Mouse (Mus musculus) myocyte (in vitro differentiated cells): ENCODE data around the gene Gm43191. TPM values are rescaled to one million over a fixed set of nuclear protein-coding genes. Genes with fewer than 3 reads are reported as not detected.

Source experiments
- H3K27me3 ChIP-seq: one replicate; pipeline ENCODE4 v1.6.1; 2011; ENCODE audit not compliant: control insufficient read depth, insufficient read depth, insufficient read length
- H3K36me3 ChIP-seq: one replicate; pipeline ENCODE4 v1.6.1; 2011; ENCODE audit not compliant: control insufficient read depth, insufficient read depth
- H3K4me2 ChIP-seq: one replicate; pipeline ENCODE4 v1.6.1; 2011; ENCODE audit warnings: low read depth, control low read depth
- H3K4me3 ChIP-seq: one replicate; pipeline ENCODE4 v1.5.1; 2011; ENCODE audit warnings: mild to moderate bottlenecking, control low read depth, moderate library complexity
- H3K79me2 ChIP-seq: one replicate; pipeline ENCODE4 v1.6.1; 2011; ENCODE audit not compliant: control insufficient read depth, insufficient read depth
- H3ac ChIP-seq: one replicate; pipeline ENCODE4 v1.6.1; 2011; ENCODE audit not compliant: control insufficient read depth, insufficient read length
- CEBPB ChIP-seq: IDR thresholded peaks from 2 replicates; pipeline ENCODE4 v1.6.1; 2011; ENCODE audit warnings: mild to moderate bottlenecking, moderate library complexity; ENCODE audit not compliant: poor library complexity, insufficient read depth, severe bottlenecking
- E2F4 ChIP-seq: IDR thresholded peaks from one replicate; pipeline ENCODE4 v1.6.1; 2011; ENCODE audit warnings: mild to moderate bottlenecking, control low read depth, moderate library complexity; ENCODE audit not compliant: insufficient read depth
- MAX ChIP-seq: IDR thresholded peaks from one replicate; pipeline ENCODE4 v1.6.1; 2011; ENCODE audit warnings: low read depth, mild to moderate bottlenecking, control low read depth
- MYOD1 ChIP-seq, 3 experiments: IDR thresholded peaks; one replicate each; pipeline ENCODE4 v1.6.1; 2011; ENCODE audit warnings: control low read depth in 2 of 3, low read depth in 2 of 3, mild to moderate bottlenecking in 2 of 3, moderate library complexity in 1 of 3; ENCODE audit not compliant: insufficient read length in 2 of 3, control insufficient read depth in 1 of 3
- MYOG ChIP-seq, 3 experiments: IDR thresholded peaks; one replicate each; pipeline ENCODE4 v1.6.1; 2011; ENCODE audit warnings: control low read depth in 2 of 3, low read depth in 2 of 3, mild to moderate bottlenecking in 2 of 3; ENCODE audit not compliant: insufficient read length in 2 of 3, control insufficient read depth in 1 of 3, insufficient read depth in 1 of 3
- POLR2A ChIP-seq: IDR thresholded peaks from one replicate; pipeline ENCODE4 v1.6.1; 2011; ENCODE audit warnings: low read depth, mild to moderate bottlenecking, control low read depth, moderate library complexity; ENCODE audit not compliant: insufficient read length
- POLR2AphosphoS2 ChIP-seq: IDR thresholded peaks from one replicate; pipeline ENCODE4 v1.6.1; 2011; ENCODE audit warnings: low read depth, control low read depth; ENCODE audit not compliant: insufficient read length
- REST ChIP-seq: IDR thresholded peaks from one replicate; pipeline ENCODE4 v1.6.1; 2011; ENCODE audit warnings: mild to moderate bottlenecking, control low read depth, moderate library complexity; ENCODE audit not compliant: insufficient read depth, insufficient read length
- SRF ChIP-seq: IDR thresholded peaks from one replicate; pipeline ENCODE4 v1.6.1; 2011; ENCODE audit warnings: low read depth; ENCODE audit not compliant: control insufficient read depth, insufficient read length
- TCF12 ChIP-seq: IDR thresholded peaks from one replicate; pipeline ENCODE4 v1.6.1; 2011; ENCODE audit warnings: mild to moderate bottlenecking, control low read depth; ENCODE audit not compliant: poor library complexity, insufficient read depth, severe bottlenecking
- TCF3 ChIP-seq: IDR thresholded peaks from one replicate; pipeline ENCODE4 v1.6.1; 2011; ENCODE audit warnings: low read depth, control low read depth; ENCODE audit not compliant: insufficient read length
- USF1 ChIP-seq: IDR thresholded peaks from one replicate; pipeline ENCODE4 v1.6.1; 2011; ENCODE audit warnings: low read depth, mild to moderate bottlenecking, control low read depth, moderate library complexity
- polyA plus RNA-seq: library from polyadenylated mRNA; unstranded; fragments of >200 nt; fragmentation: generic; extraction: Trizol; gene quantifications from one replicate; pipeline ENCODE4 v1.2.1, GENCODE M21; 2012; ENCODE audit warnings: missing spikeins

Gm43191 gene
- not detected for polyA plus RNA-seq

GRCm38 (mm10) chr3:116681160-116681559 is at the start of gene Gm43191:
Gene Gm43191 (minus strand): TSS chr3:116681260.
- peaks cover 11% of the 10 kb centered on the region for H3K36me3 ChIP-seq
- no peaks in the 10 kb centered on the region for H3K27me3 ChIP-seq
- TF ChIP-seq REST (no peak), MYOG (IDR thresholded peaks at IDR 0.05; ENCODE audit: control insufficient read depth in 1 of 3, insufficient read depth in 1 of 3, insufficient read length in 2 of 3, low read depth in 2 of 3) (no peak), MAX (no peak), CEBPB (no peak), MYOD1 (IDR thresholded peaks at IDR 0.05; ENCODE audit: control insufficient read depth in 1 of 3, insufficient read length in 2 of 3, low read depth in 2 of 3) (no peak), USF1 (no peak), POLR2AphosphoS2 (no peak), E2F4 (no peak), SRF (no peak), TCF12 (no peak), POLR2A (no peak), TCF3 (no peak)
- no peak within 1 kb of the TSS for H3K4me3 ChIP-seq
- H3ac ChIP-seq: no peak within 1 kb of the TSS
- no peak within 1 kb of the TSS for H3K4me2 ChIP-seq
- H3K79me2 ChIP-seq: no peaks in the 10 kb centered on the region

- Histone ChIP-seq H3K36me3 (no peaks in the 10 kb centered on the region), H3K79me2 (no peaks in the 10 kb centered on the region), H3ac (no peak overlapping the region), H3K4me2 (no peak overlapping the region), H3K27me3 (no peaks in the 10 kb centered on the region), H3K4me3 (no peak overlapping the region)
- TF ChIP-seq MYOG (IDR thresholded peaks at IDR 0.05; ENCODE audit: control insufficient read depth in 1 of 3, insufficient read depth in 1 of 3, insufficient read length in 2 of 3, low read depth in 2 of 3): no peak
- no peak for TF ChIP-seq E2F4
- no peak for TF ChIP-seq POLR2A
- no peak for TF ChIP-seq POLR2AphosphoS2
- no peak for TF ChIP-seq CEBPB
- TF ChIP-seq SRF: no peak
- TF ChIP-seq MAX: no peak
- TF ChIP-seq TCF12: no peak
Observed at GRCm38 (mm10) chr3:116729483-116730174, 48.6 kb upstream of the Gm43191 start.

GRCm38 (mm10) chr3:116726807-116727206 is 45.7 kb upstream of the Gm43191 start:
- H3ac ChIP-seq: no peak overlapping the region
- no peaks in the 10 kb centered on the region for H3K79me2 ChIP-seq
- H3K36me3 ChIP-seq: no peaks in the 10 kb centered on the region
- no peak overlapping the region for H3K4me2 ChIP-seq
- H3K27me3 ChIP-seq: no peaks in the 10 kb centered on the region
- TF ChIP-seq REST: no peak
- TF ChIP-seq TCF12: no peak
- H3K4me3 ChIP-seq: no peak overlapping the region

- Histone ChIP-seq H3K4me2 (no peak overlapping the region), H3ac (no peak overlapping the region), H3K27me3 (no peaks in the 10 kb centered on the region), H3K4me3 (no peak overlapping the region), H3K36me3 (no peaks in the 10 kb centered on the region), H3K79me2 (no peaks in the 10 kb centered on the region)
- TF ChIP-seq E2F4 (no peak), REST (no peak), TCF12 (no peak), USF1 (no peak), POLR2AphosphoS2 (no peak), MAX (no peak), TCF3 (no peak)
Observed at GRCm38 (mm10) chr3:116723496-116724481, 42.7 kb upstream of the Gm43191 start.

- Histone ChIP-seq H3K79me2 (no peaks in the 10 kb centered on the region), H3K4me2 (no peak overlapping the region), H3ac (no peak overlapping the region), H3K27me3 (no peaks in the 10 kb centered on the region), H3K4me3 (no peak overlapping the region), H3K36me3 (no peaks in the 10 kb centered on the region)
- TF ChIP-seq MYOG (IDR thresholded peaks at IDR 0.05; ENCODE audit: control insufficient read depth in 1 of 3, insufficient read depth in 1 of 3, insufficient read length in 2 of 3, low read depth in 2 of 3): no peak
- TF ChIP-seq TCF3: no peak
- no peak for TF ChIP-seq POLR2AphosphoS2
- no peak for TF ChIP-seq REST
- TF ChIP-seq TCF12: no peak
- no peak for TF ChIP-seq CEBPB
- no peak for TF ChIP-seq E2F4
- no peak for TF ChIP-seq MYOD1 (IDR thresholded peaks at IDR 0.05; ENCODE audit: control insufficient read depth in 1 of 3, insufficient read length in 2 of 3, low read depth in 2 of 3)
- TF ChIP-seq SRF: no peak
Observed at GRCm38 (mm10) chr3:116722980-116723379, 41.9 kb upstream of the Gm43191 start.
